Mouse (Mus musculus): ENCODE results near the gene Btg3.

GRCm38 (mm10) chr16:78389986-78390385 lies 13.0 kb upstream of the Btg3 start:
- no peak for TF ChIP-seq CTCF (IDR thresholded peaks at IDR 0.05; ENCODE audit: borderline replicate concordance, insufficient read depth, low read length)
- no peak for TF ChIP-seq POLR2A (IDR thresholded peaks at IDR 0.05; ENCODE audit: low read depth, low read length)

Measured in embryonic fibroblast, embryonic 13.5 days (primary cell).